Mouse (Mus musculus) hindbrain, embryonic 10.5 days (tissue): ENCODE results near the gene Olfr523. TPM values are rescaled to one million over a fixed set of nuclear protein-coding genes. Genes with fewer than 3 reads are reported as not detected.
"Not testable (repeated sequence)": the region's sequence is repeated elsewhere in the genome, so short reads cannot be mapped to it uniquely, and the experiment has no call there.

Source experiments
- DNase-seq: peaks from one replicate; pipeline ENCODE4 v3.0.0-alpha.2; 2017; ENCODE audit warnings: low spot score
- H3K27ac ChIP-seq: fragments of 300-500 bp; sonication (generic); 2 replicates; pipeline ENCODE4 v1.5.1; 2016; ENCODE audit warnings: mild to moderate bottlenecking, moderate library complexity
- H3K27me3 ChIP-seq: fragments of 300-500 bp; sonication (generic); 2 replicates; pipeline ENCODE4 v1.6.1; 2016; ENCODE audit warnings: mild to moderate bottlenecking; ENCODE audit not compliant: poor library complexity, insufficient read depth, severe bottlenecking
- H3K36me3 ChIP-seq: fragments of 300-500 bp; sonication (generic); 2 replicates; pipeline ENCODE4 v1.6.1; 2016; ENCODE audit warnings: mild to moderate bottlenecking, moderate library complexity
- H3K4me1 ChIP-seq: fragments of 300-500 bp; sonication (generic); replicated peaks from 2 replicates; pipeline ENCODE4 v1.6.1; 2016; ENCODE audit warnings: mild to moderate bottlenecking
- H3K4me3 ChIP-seq: fragments of 300-500 bp; sonication (generic); 2 replicates; pipeline ENCODE4 v1.5.1; 2016; ENCODE audit warnings: mild to moderate bottlenecking, moderate library complexity
- H3K9me3 ChIP-seq: fragments of 300-500 bp; sonication (generic); 2 replicates; pipeline ENCODE4 v1.6.1; 2016; ENCODE audit warnings: mild to moderate bottlenecking, moderate library complexity
- WGBS: fragments of 180-500 bp; shearing (Covaris S2); methylation state at CpG from one replicate; pipeline ENCODE4 v1.1.7; 2016; 5-methylcytosine and 5-hydroxymethylcytosine counted together
- polyA plus RNA-seq: library from polyadenylated mRNA; unstranded; fragments of >200 nt; fragmentation: Nextera tagmentation; extraction: Ambion mirVana; gene quantifications from 2 replicates; pipeline ENCODE4 v1.2.1, GENCODE M21; 2016

The Olfr523 gene
- polyA plus RNA-seq = not detected in 2 replicates

GRCm38 (mm10) chr7:140172936-140173335 lies at the start of gene Olfr523:
TSS of gene Olfr523 (plus strand) at chr7:140173217.
- no peak for DNase-seq
- Histone ChIP-seq H3K27me3 (no peaks in the 10 kb centered on the region), H3K4me3 (no peak within 1 kb of the TSS), H3K9me3 (no peaks in the 10 kb centered on the region), H3K4me1 (no peaks in the 10 kb centered on the region), H3K36me3 (no peaks in the 10 kb centered on the region), H3K27ac (no peak within 1 kb of the TSS)
- 50% methylated on average over 1 of the region's 1 CpGs for WGBS

GRCm38 (mm10) chr7:140124382-140124781 lies 48.6 kb upstream of the Olfr523 start:
- DNase-seq = no peak
- 95% methylated on average over 1 of the region's 1 CpGs for WGBS
- Histone ChIP-seq H3K4me3 (no peak overlapping the region), H3K4me1 (peaks cover 22% of the 10 kb centered on the region), H3K9me3 (no peaks in the 10 kb centered on the region), H3K27me3 (no peaks in the 10 kb centered on the region), H3K27ac (no peak overlapping the region), H3K36me3 (peaks cover 4% of the 10 kb centered on the region; the same call in 1 of the 2 replicates)

- peaks cover 22% of the 10 kb centered on the region for H3K4me1 ChIP-seq
- H3K36me3 ChIP-seq = peaks cover 15% of the 10 kb centered on the region
- H3K27me3 ChIP-seq = no peaks in the 10 kb centered on the region
- 1% methylated on average over 40 of the region's 40 CpGs for WGBS
- H3K27ac ChIP-seq = peak overlapping the region; percentile 91
- peak overlapping the region; percentile 82 for H3K4me3 ChIP-seq
- no peaks in the 10 kb centered on the region for H3K9me3 ChIP-seq
- DNase-seq = peak; percentile 95
Observed at GRCm38 (mm10) chr7:140125278-140126021, 47.6 kb upstream of the Olfr523 start.

GRCm38 (mm10) chr7:140126022-140126350 lies 47.0 kb upstream of the Olfr523 start:
- H3K27me3 ChIP-seq = no peaks in the 10 kb centered on the region
- H3K9me3 ChIP-seq = no peaks in the 10 kb centered on the region
- H3K4me3 ChIP-seq = peak overlapping the region; percentile 82
- H3K27ac ChIP-seq = peak overlapping the region; percentile 91
- peaks cover 22% of the 10 kb centered on the region for H3K4me1 ChIP-seq
- peaks cover 20% of the 10 kb centered on the region for H3K36me3 ChIP-seq
- 8% methylated on average over 5 of the region's 5 CpGs for WGBS
- DNase-seq = no peak

- no peak overlapping the region for H3K4me3 ChIP-seq
- 83% methylated on average over 3 of the region's 3 CpGs for WGBS
- no peaks in the 10 kb centered on the region for H3K27me3 ChIP-seq
- no peaks in the 10 kb centered on the region for H3K9me3 ChIP-seq
- DNase-seq = no peak
- H3K36me3 ChIP-seq = peaks cover 24% of the 10 kb centered on the region
- H3K4me1 ChIP-seq = peaks cover 22% of the 10 kb centered on the region
- no peak overlapping the region for H3K27ac ChIP-seq
Observed at GRCm38 (mm10) chr7:140126934-140127333, 46.1 kb upstream of the Olfr523 start.

GRCm38 (mm10) chr7:140127911-140128310 lies 45.1 kb upstream of the Olfr523 start:
- no peak overlapping the region for H3K27ac ChIP-seq
- peaks cover 22% of the 10 kb centered on the region for H3K4me1 ChIP-seq
- DNase-seq = no peak
- H3K4me3 ChIP-seq = no peak overlapping the region
- no peaks in the 10 kb centered on the region for H3K27me3 ChIP-seq
- WGBS = 90% methylated on average over 2 of the region's 2 CpGs
- no peaks in the 10 kb centered on the region for H3K9me3 ChIP-seq
- peaks cover 24% of the 10 kb centered on the region for H3K36me3 ChIP-seq

GRCm38 (mm10) chr7:140132184-140132583 lies 40.8 kb upstream of the Olfr523 start:
- not testable (repeated sequence) for H3K4me1 ChIP-seq, H3K9me3 ChIP-seq, H3K4me3 ChIP-seq, DNase-seq, H3K27ac ChIP-seq, H3K27me3 ChIP-seq
- WGBS = 96% methylated on average over 7 of the region's 7 CpGs
- H3K36me3 ChIP-seq = peaks cover 24% of the 10 kb centered on the region

- DNase-seq, H3K27me3 ChIP-seq, H3K27ac ChIP-seq, H3K9me3 ChIP-seq, H3K4me3 ChIP-seq: not testable (repeated sequence)
- H3K36me3 ChIP-seq = peaks cover 23% of the 10 kb centered on the region
- H3K4me1 ChIP-seq = peaks cover 16% of the 10 kb centered on the region
- 94% methylated on average over 7 of the region's 7 CpGs for WGBS
Observed at GRCm38 (mm10) chr7:140134033-140134432, 39.0 kb upstream of the Olfr523 start.

GRCm38 (mm10) chr7:140135106-140135770 lies 37.8 kb upstream of the Olfr523 start:
- no peaks in the 10 kb centered on the region; the same call in 1 of the 2 replicates for H3K27me3 ChIP-seq
- H3K36me3 ChIP-seq = peaks cover 11% of the 10 kb centered on the region
- WGBS = 92% methylated on average over 5 of the region's 5 CpGs
- H3K27ac ChIP-seq = no peak overlapping the region
- no peak overlapping the region for H3K4me3 ChIP-seq
- peaks cover 16% of the 10 kb centered on the region for H3K4me1 ChIP-seq
- no peak for DNase-seq
- H3K9me3 ChIP-seq = no peaks in the 10 kb centered on the region

- peak within 1 kb of the TSS; percentile 91 for H3K4me3 ChIP-seq
- H3K27me3 ChIP-seq = no peaks in the 10 kb centered on the region; the same call in 1 of the 2 replicates
- H3K9me3 ChIP-seq = no peaks in the 10 kb centered on the region
- 2% methylated on average over 39 of the region's 39 CpGs for WGBS
- H3K27ac ChIP-seq = peak within 1 kb of the TSS; percentile 95
- no peaks in the 10 kb centered on the region for H3K36me3 ChIP-seq
- peak; percentile 96 for DNase-seq
- peaks cover 16% of the 10 kb centered on the region for H3K4me1 ChIP-seq
Observed at GRCm38 (mm10) chr7:140137135-140138020, 35.6 kb upstream of the Olfr523 start, which contains the start of gene Mtg1. TSS of gene Mtg1 (plus strand) at chr7:140137564.

- H3K27me3 ChIP-seq = no peaks in the 10 kb centered on the region; the same call in 1 of the 2 replicates
- peak overlapping the region; percentile 91 for H3K4me3 ChIP-seq
Observed at GRCm38 (mm10) chr7:140138021-140138310, 35.1 kb upstream of the Olfr523 start.

GRCm38 (mm10) chr7:140141350-140141749 lies 31.7 kb upstream of the Olfr523 start:
- peak; percentile 52 for DNase-seq
- Histone ChIP-seq H3K4me1 (peaks cover 16% of the 10 kb centered on the region), H3K27ac (no peak overlapping the region), H3K9me3 (no peaks in the 10 kb centered on the region), H3K36me3 (peaks cover 3% of the 10 kb centered on the region; the same call in 1 of the 2 replicates), H3K4me3 (no peak overlapping the region), H3K27me3 (no peaks in the 10 kb centered on the region; the same call in 1 of the 2 replicates)
- WGBS = 9% methylated on average over 14 of the region's 14 CpGs

More at GRCm38 (mm10) chr7:140138021-140138310, 35.1 kb upstream of the Olfr523 start:
- Histone ChIP-seq H3K4me1 (peaks cover 16% of the 10 kb centered on the region), H3K36me3 (no peaks in the 10 kb centered on the region), H3K9me3 (no peaks in the 10 kb centered on the region), H3K27ac (peak overlapping the region; percentile 95)
- no peak for DNase-seq
- WGBS = 3% methylated on average over 8 of the region's 8 CpGs
